ENCODE assay signal across 1 mouse cellular context in genomic region chr10:127058708-127059107, GRCm38 (mm10).
TF ChIP-seq lines count a peak whose summit lies in the region.

No protein-coding gene starts in this region.

TF ChIP-seq in MEL, 35 proteins besides CTCF, POLR2A, EP300 and RAD21 (continued from another document):
- no peak for TF ChIP-seq UBTF (IDR thresholded peaks at IDR 0.05; ENCODE audit: borderline replicate concordance, insufficient read depth, low read depth, low read length)
- TF ChIP-seq CHD1 (IDR thresholded peaks at IDR 0.05; ENCODE audit: low read depth, low read length), result no peak
